Mouse (Mus musculus) heart, adult 2 months (tissue): Measurements from ENCODE around the gene Gtf2h2.

Experiments
- CTCF ChIP-seq: fragments of 200-600 bp; IDR thresholded peaks from 2 replicates; pipeline ENCODE4 v1.8.1; 2022; ENCODE audit warnings: antibody characterized with exemption, mild to moderate bottlenecking, moderate library complexity
- EP300 ChIP-seq: fragments of 200-500 bp; IDR thresholded peaks from 2 replicates; pipeline ENCODE4 v1.6.1; 2011; ENCODE audit warnings: low read depth, low read length, control low read depth; ENCODE audit not compliant: insufficient read depth
- POLR2A ChIP-seq: fragments of 200-500 bp; IDR thresholded peaks from 2 replicates; pipeline ENCODE4 v1.6.1; 2011; ENCODE audit warnings: mild to moderate bottlenecking, low read depth, low read length, control low read depth; ENCODE audit not compliant: insufficient read depth

DNA sequence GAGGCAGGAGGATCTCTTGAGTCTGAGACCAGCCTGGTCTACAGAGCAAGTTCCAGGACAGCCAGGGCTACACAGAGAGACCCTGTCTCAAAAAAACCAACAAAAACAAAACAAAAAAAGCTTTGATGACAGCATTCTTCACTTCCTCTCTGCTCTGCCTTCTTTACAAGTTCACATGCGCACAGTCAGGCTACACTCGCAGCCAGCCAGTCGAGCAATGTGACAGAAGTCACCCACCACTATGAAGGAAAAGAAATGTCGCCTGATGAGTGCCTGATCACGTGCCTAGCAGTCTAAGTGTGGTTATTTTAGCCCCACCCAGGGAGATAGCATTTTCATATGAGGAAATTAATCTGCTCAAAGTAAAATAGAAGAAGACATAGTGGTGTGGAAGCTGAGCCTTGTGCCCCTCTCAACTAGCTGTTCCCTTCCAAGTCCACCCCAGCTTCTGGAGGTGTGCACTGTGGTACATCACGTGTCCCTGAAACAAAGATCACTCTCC is 25.3 kb upstream of the Gtf2h2 start:
- no peak for TF ChIP-seq POLR2A
- no peak for TF ChIP-seq CTCF
- no peak for TF ChIP-seq EP300
